Mouse (Mus musculus) CH12.LX (cell line): ENCODE measurements around the gene Napsa.

Experiments
- CTCF ChIP-seq, 2 experiments: IDR thresholded peaks in 1 of 2; conservative IDR thresholded peaks in 1 of 2; 2 replicates each; pipeline ENCODE4 v1.5.1; 2011 to 2012; ENCODE audit warnings: low read depth in 2 of 2, low read length in 2 of 2, improper control_type of control experiment in 1 of 2, inconsistent platforms in 1 of 2, mild to moderate bottlenecking in 1 of 2, moderate library complexity in 1 of 2
- ELF1 ChIP-seq: IDR thresholded peaks from 2 replicates; pipeline ENCODE4 v1.6.1; 2014; ENCODE audit warnings: low read depth, mild to moderate bottlenecking, inconsistent platforms, low read length, improper control_type of control experiment
- EP300 ChIP-seq: IDR thresholded peaks from 2 replicates; pipeline ENCODE4 v1.6.1; 2011; ENCODE audit warnings: low read length, improper control_type of control experiment
- HCFC1 ChIP-seq: IDR thresholded peaks from 2 replicates; pipeline ENCODE4 v1.6.1; 2012; ENCODE audit warnings: low read depth, mild to moderate bottlenecking, inconsistent platforms, low read length, improper control_type of control experiment
- JUND ChIP-seq: conservative IDR thresholded peaks from 2 replicates; pipeline ENCODE4 v1.6.1; 2011; ENCODE audit warnings: low read depth, low read length, improper control_type of control experiment
- KAT2A ChIP-seq: IDR thresholded peaks from 2 replicates; pipeline ENCODE4 v1.6.1; 2012; ENCODE audit warnings: low read length, improper control_type of control experiment, inconsistent platforms; ENCODE audit not compliant: insufficient replicate concordance
- MAX ChIP-seq: IDR thresholded peaks from 2 replicates; pipeline ENCODE4 v1.6.1; 2011; ENCODE audit warnings: low read length, improper control_type of control experiment
- MEF2A ChIP-seq: IDR thresholded peaks from 2 replicates; pipeline ENCODE4 v1.6.1; 2014; ENCODE audit warnings: low read depth, mild to moderate bottlenecking, inconsistent platforms, low read length, improper control_type of control experiment, borderline replicate concordance
- NRF1 ChIP-seq: IDR thresholded peaks from 2 replicates; pipeline ENCODE4 v1.6.1; 2014; ENCODE audit warnings: low read depth, mild to moderate bottlenecking, inconsistent platforms, low read length, improper control_type of control experiment, moderate library complexity
- POLR2A ChIP-seq: IDR thresholded peaks from 2 replicates; pipeline ENCODE4 v1.6.1; 2011; ENCODE audit warnings: low read depth, mild to moderate bottlenecking, improper control_type of control experiment, low read length
- POLR2AphosphoS2 ChIP-seq: IDR thresholded peaks from 2 replicates; pipeline ENCODE4 v1.6.1; 2011; ENCODE audit warnings: low read depth, low read length, improper control_type of control experiment
- USF1 ChIP-seq: IDR thresholded peaks from 2 replicates; pipeline ENCODE4 v1.6.1; 2014; ENCODE audit warnings: low read depth, mild to moderate bottlenecking, inconsistent platforms, low read length, improper control_type of control experiment
- ZMIZ1 ChIP-seq: IDR thresholded peaks from 2 replicates; pipeline ENCODE4 v1.6.1; 2012; ENCODE audit warnings: low read depth, mild to moderate bottlenecking, inconsistent platforms, low read length, improper control_type of control experiment

- TF ChIP-seq POLR2A (no peak), CTCF (conservative IDR thresholded peaks at IDR 0.05 in 1 of 2, IDR thresholded peaks at IDR 0.05 in 1 of 2; ENCODE audit: low read depth in 2 of 2, low read length in 2 of 2) (peak in 1 of 2 experiments; percentile 29; a peak in 2 of 4 replicates), MAX (no peak), MEF2A (no peak), KAT2A (no peak), HCFC1 (no peak), NRF1 (no peak), EP300 (no peak), ELF1 (no peak), USF1 (no peak), POLR2AphosphoS2 (no peak), ZMIZ1 (no peak), JUND (no peak)
Measured at GRCm38 (mm10) chr7:44626068-44626385, 53.8 kb downstream of the Napsa start.
